Mouse (Mus musculus): ENCODE results near the gene Ush2a. TPM values are rescaled to one million over a fixed set of nuclear protein-coding genes. Genes with fewer than 3 reads are reported as not detected.

Gene Ush2a
- polyA plus RNA-seq, 1 experiment from 2014 or later = not detected

DNA sequence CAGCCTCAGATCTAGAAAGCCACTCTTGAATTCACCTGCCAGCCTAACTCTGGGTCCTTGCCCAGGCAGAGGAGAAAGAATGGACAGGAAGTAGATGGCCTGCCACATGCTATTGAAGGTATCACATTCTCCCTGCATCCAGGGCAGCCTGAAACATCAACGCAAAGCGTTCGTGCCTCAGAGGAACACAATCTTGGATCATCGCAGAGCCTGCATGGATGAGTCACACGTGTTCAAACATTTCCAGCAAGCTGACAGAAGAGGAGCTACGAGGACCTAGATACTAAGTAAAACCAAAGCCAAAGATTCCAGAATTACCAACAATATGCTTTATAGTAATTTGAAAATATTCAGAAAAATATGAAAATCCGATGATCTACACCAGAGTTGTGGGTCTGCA is 4.3 kb upstream of the Ush2a start:
- H3K4me1 ChIP-seq (ENCODE audit: insufficient read depth) = no peaks in the 10 kb centered on the region
- H3K36me3 ChIP-seq (ENCODE audit: insufficient read depth) = no peaks in the 10 kb centered on the region
- H3K9ac ChIP-seq = no peak overlapping the region
- H3K27me3 ChIP-seq (ENCODE audit: insufficient read depth, low read length) = no peaks in the 10 kb centered on the region
- no peak overlapping the region for H3K27ac ChIP-seq (ENCODE audit: low read depth)
- no peak for DNase-seq
- 85% methylated on average over 7 of the region's 7 CpGs for WGBS
- H3K9me3 ChIP-seq (ENCODE audit: low read depth, low read length) = no peaks in the 10 kb centered on the region
- no peak overlapping the region for H3K4me2 ChIP-seq
- TF ChIP-seq CTCF (IDR thresholded peaks at IDR 0.05; ENCODE audit: low read depth) = no peak
- no peak for ATAC-seq (ENCODE audit: insufficient read depth)
- H3K4me3 ChIP-seq (ENCODE audit: low read depth, low read length) = no peak overlapping the region

DNA sequence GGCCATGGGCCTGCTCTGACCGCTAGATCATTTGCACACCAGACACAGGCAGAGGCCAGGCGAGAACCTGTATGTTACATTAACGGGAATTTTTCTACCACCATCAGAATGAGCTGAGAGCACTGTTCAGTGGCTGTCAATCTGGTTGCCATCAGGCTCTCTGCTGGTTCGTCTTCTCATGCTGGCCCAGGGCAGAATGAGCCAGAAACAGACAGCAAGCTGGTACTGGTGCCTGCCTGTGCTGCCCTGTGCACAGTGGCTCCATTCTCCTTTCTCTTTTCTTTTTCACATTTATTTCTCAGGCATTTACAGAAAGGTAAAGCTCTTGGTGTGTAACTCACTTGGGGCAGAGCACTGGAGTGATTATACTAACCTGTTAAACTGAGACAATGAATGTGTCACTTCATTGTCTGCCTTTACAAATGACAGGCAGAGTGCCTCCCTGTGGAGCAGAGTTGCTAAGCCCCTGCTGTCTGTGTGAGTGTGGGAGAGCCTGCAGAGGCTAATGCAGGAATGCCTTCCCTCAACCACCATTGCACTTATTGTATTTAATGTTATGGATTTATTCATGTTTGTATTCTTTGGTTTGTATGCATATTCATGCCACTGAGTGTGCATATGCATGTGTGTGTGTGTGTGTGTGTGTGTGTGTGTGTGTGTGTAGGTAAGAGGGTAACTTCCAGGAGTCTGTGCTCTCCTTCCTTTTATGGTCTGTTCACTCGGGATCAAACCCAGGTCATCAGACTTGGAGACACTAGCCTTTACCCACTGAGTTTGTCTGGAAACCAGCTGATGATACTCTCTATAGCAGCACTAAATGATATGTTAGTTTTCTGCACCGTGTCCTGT is 1.3 kb upstream of the Ush2a start:
- H3K36me3 ChIP-seq (ENCODE audit: insufficient read depth) = no peaks in the 10 kb centered on the region
- ATAC-seq (ENCODE audit: insufficient read depth) = no peak
- WGBS = 70% methylated on average over 6 of the region's 6 CpGs
- DNase-seq = no peak
- H3K9me3 ChIP-seq (ENCODE audit: low read depth, low read length) = no peaks in the 10 kb centered on the region
- H3K4me3 ChIP-seq (ENCODE audit: low read depth, low read length) = no peak overlapping the region
- H3K4me2 ChIP-seq = no peak overlapping the region
- no peaks in the 10 kb centered on the region for H3K4me1 ChIP-seq (ENCODE audit: insufficient read depth)
- H3K27ac ChIP-seq (ENCODE audit: low read depth) = no peak overlapping the region
- TF ChIP-seq CTCF (IDR thresholded peaks at IDR 0.05; ENCODE audit: low read depth) = no peak
- no peaks in the 10 kb centered on the region for H3K27me3 ChIP-seq (ENCODE audit: insufficient read depth, low read length)
- no peak overlapping the region for H3K9ac ChIP-seq

- Histone ChIP-seq H3K4me2 (no peak overlapping the region), H3K9me3 (ENCODE audit: low read depth, low read length) (no peaks in the 10 kb centered on the region), H3K4me3 (ENCODE audit: low read depth, low read length) (no peak overlapping the region), H3K27me3 (ENCODE audit: insufficient read depth, low read length) (no peaks in the 10 kb centered on the region), H3K4me1 (ENCODE audit: insufficient read depth) (no peaks in the 10 kb centered on the region), H3K27ac (ENCODE audit: low read depth) (no peak overlapping the region), H3K9ac (no peak overlapping the region), H3K36me3 (ENCODE audit: insufficient read depth) (no peaks in the 10 kb centered on the region)
- 37% methylated on average over 11 of the region's 11 CpGs for WGBS
- DNase-seq = peak; percentile 82
- TF ChIP-seq CTCF (IDR thresholded peaks at IDR 0.05; ENCODE audit: low read depth) = no peak
- ATAC-seq (ENCODE audit: insufficient read depth) = peak; percentile 87
Measured at GRCm38 (mm10) chr1:188267127-188267722, 5.4 kb downstream of the Ush2a start.

- Histone ChIP-seq H3K27ac (ENCODE audit: low read depth) (no peak overlapping the region), H3K36me3 (ENCODE audit: insufficient read depth) (no peaks in the 10 kb centered on the region), H3K4me3 (ENCODE audit: low read depth, low read length) (no peak overlapping the region), H3K9ac (no peak overlapping the region), H3K27me3 (ENCODE audit: insufficient read depth, low read length) (no peaks in the 10 kb centered on the region), H3K9me3 (ENCODE audit: low read depth, low read length) (no peaks in the 10 kb centered on the region), H3K4me2 (no peak overlapping the region), H3K4me1 (ENCODE audit: insufficient read depth) (no peaks in the 10 kb centered on the region)
- no peak for ATAC-seq (ENCODE audit: insufficient read depth)
- WGBS = 89% methylated on average over 6 of the region's 6 CpGs
- no peak for TF ChIP-seq CTCF (IDR thresholded peaks at IDR 0.05; ENCODE audit: low read depth)
- DNase-seq = no peak
Measured at GRCm38 (mm10) chr1:188269071-188269470, 7.2 kb downstream of the Ush2a start.

GRCm38 (mm10) chr1:188313303-188313702 is 51.5 kb downstream of the Ush2a start:
- Histone ChIP-seq H3K36me3 (ENCODE audit: insufficient read depth) (no peaks in the 10 kb centered on the region), H3K27me3 (ENCODE audit: insufficient read depth, low read length) (no peaks in the 10 kb centered on the region), H3K4me2 (no peak overlapping the region), H3K9ac (no peak overlapping the region), H3K27ac (ENCODE audit: low read depth) (no peak overlapping the region), H3K9me3 (ENCODE audit: low read depth, low read length) (no peaks in the 10 kb centered on the region), H3K4me3 (ENCODE audit: low read depth, low read length) (no peak overlapping the region), H3K4me1 (ENCODE audit: insufficient read depth) (no peaks in the 10 kb centered on the region)
- DNase-seq (no peak), ATAC-seq (ENCODE audit: insufficient read depth) (no peak)
- TF ChIP-seq CTCF (IDR thresholded peaks at IDR 0.05; ENCODE audit: low read depth) = no peak
- 66% methylated on average over 7 of the region's 7 CpGs for WGBS

DNA sequence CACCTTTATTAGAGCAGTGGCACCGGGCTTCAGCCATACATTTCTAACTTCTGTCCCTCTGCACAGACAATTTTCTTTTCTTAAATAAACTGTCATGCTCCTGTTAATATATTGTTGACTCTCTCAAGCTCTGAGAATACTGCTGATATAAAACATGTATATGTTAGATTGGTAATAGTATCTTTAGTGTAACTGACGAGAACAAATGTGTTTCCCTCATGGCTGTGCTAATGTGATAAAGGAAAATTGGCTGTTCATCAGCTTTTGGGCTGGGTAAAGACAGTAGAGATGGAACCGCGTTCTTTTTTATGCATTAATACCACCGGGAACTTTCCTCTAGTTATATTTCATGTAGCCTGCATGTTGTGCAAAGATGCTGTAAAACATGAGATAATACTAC is 54.8 kb downstream of the Ush2a start:
- Histone ChIP-seq H3K4me2 (no peak overlapping the region), H3K27me3 (ENCODE audit: insufficient read depth, low read length) (no peaks in the 10 kb centered on the region), H3K27ac (ENCODE audit: low read depth) (no peak overlapping the region), H3K4me1 (ENCODE audit: insufficient read depth) (no peaks in the 10 kb centered on the region), H3K4me3 (ENCODE audit: low read depth, low read length) (no peak overlapping the region), H3K36me3 (ENCODE audit: insufficient read depth) (no peaks in the 10 kb centered on the region), H3K9me3 (ENCODE audit: low read depth, low read length) (no peaks in the 10 kb centered on the region), H3K9ac (no peak overlapping the region)
- DNase-seq = no peak
- WGBS = 72% methylated on average over 5 of the region's 5 CpGs
- ATAC-seq (ENCODE audit: insufficient read depth) = no peak
- TF ChIP-seq CTCF (IDR thresholded peaks at IDR 0.05; ENCODE audit: low read depth) = no peak

- H3K4me1 ChIP-seq (ENCODE audit: insufficient read depth) = no peaks in the 10 kb centered on the region
- no peak overlapping the region for H3K4me3 ChIP-seq (ENCODE audit: low read depth, low read length)
- no peaks in the 10 kb centered on the region for H3K9me3 ChIP-seq (ENCODE audit: low read depth, low read length)
- ATAC-seq (ENCODE audit: insufficient read depth) = no peak
- no peak overlapping the region for H3K4me2 ChIP-seq
- DNase-seq = no peak
- H3K27me3 ChIP-seq (ENCODE audit: insufficient read depth, low read length) = no peaks in the 10 kb centered on the region
- no peaks in the 10 kb centered on the region for H3K36me3 ChIP-seq (ENCODE audit: insufficient read depth)
- H3K9ac ChIP-seq = no peak overlapping the region
- TF ChIP-seq CTCF (IDR thresholded peaks at IDR 0.05; ENCODE audit: low read depth) = no peak
- 65% methylated on average over 4 of the region's 4 CpGs for WGBS
- H3K27ac ChIP-seq (ENCODE audit: low read depth) = no peak overlapping the region
Measured at GRCm38 (mm10) chr1:188320204-188320603, 58.4 kb downstream of the Ush2a start.

Data from lung, embryonic 14.5 days (tissue).